Mouse (Mus musculus): Measurements from ENCODE around the gene Gpam.

- no peak for TF ChIP-seq TAL1 (IDR thresholded peaks at IDR 0.05; ENCODE audit: low read length)
- no peak for TF ChIP-seq GATA1 (IDR thresholded peaks at IDR 0.05; ENCODE audit: low read length)
Measured at GRCm38 (mm10) chr19:55127072-55127718, at the start of gene Gpam.

All from erythroblast, embryonic 14.5 days (primary cell).